Mouse (Mus musculus) CD4-positive, CD25-positive, alpha-beta regulatory T cell, adult 2 months (primary cell): ENCODE results near the gene Mov10l1.

Experiments
- DNase-seq: peaks from one replicate; pipeline ENCODE4 v3.0.0-alpha.2; 2012; ENCODE audit warnings: low read depth, low spot score

Mov10l1 gene

GRCm38 (mm10) chr15:89016722-89017121 lies 34.0 kb downstream of the Mov10l1 start:
- no peak for DNase-seq

DNA sequence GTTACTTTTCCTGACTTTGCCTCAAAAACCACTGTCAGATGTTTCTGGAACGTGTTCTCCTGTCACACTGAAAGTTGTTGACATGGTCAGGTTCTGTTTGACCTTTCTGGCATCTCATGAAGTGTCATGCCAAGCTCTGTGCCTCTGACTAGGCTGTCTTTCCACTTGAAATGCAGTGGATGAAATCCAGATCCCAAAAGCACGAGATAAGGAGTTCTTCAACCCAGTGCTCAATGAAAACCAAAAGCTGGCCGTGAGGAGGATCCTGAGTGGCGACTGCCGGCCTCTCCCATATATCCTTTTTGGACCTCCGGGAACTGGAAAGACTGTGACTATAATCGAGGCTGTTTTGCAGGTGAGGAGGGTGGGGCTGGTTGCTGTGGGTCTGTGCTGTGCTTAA lies 37.4 kb downstream of the Mov10l1 start:
- DNase-seq: no peak

- no peak for DNase-seq
Measured at GRCm38 (mm10) chr15:89020492-89020891, 37.8 kb downstream of the Mov10l1 start.

DNA sequence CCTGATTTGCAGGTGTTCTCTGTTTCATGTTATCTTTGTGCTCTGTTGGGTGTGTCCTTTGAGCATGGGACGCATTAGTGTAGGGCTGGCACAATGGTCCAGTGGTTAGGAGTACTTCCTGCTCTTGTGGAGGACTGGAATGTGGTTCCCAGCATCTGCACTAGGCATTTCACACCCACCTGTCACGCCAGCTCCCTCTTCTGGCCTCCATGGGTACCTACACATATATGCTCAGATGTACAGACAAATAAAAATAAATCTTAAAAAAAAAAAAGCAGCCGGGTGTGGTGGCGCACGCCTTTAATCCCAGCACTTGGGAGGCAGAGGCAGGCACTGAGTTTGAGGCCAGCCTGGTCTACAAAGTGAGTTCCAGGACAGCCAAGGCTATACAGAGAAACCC lies 61.7 kb downstream of the Mov10l1 start:
- no peak for DNase-seq

DNA sequence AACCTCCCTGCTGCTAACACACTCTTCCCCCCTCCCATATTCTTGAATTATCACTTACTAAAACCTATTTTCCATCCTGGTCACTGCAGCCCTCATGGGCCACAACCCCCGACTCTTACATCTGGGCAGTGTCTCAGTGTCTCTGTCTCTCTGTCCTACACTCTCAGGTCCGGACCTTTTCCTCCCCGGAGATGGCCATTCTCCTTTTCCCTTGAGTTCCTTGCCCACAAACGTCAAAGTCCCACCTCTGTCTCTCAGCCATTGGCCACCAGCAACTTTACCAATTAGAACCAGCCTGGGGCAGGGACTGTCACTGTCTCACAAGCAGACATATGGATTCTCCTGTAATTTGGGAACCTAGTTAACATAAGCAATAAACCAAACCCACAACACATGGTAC lies 63.6 kb downstream of the Mov10l1 start:
- no peak for DNase-seq

DNA sequence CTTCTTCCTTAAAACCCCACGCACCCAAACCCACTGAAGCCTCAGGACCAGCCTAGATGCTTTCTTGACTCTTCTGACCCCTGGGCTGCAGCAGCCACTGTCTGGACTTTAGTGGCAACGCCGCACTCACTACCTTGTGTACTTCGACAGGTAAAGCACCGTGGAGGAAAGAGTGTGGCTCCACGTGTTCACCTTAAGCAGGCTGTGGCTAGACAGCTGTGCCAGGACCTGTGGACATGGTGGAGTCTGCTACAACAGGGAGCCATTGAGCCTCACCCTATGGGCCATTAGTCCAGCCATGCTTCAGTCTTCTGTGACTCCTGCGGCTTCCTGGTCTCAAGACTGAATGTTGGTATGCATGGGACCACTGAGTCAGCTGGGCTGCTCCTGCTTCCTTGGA lies 72.0 kb downstream of the Mov10l1 start:
- DNase-seq: no peak

- DNase-seq: no peak
Measured at GRCm38 (mm10) chr15:89058736-89059135, 76.0 kb downstream of the Mov10l1 start.

- peak; percentile 22 for DNase-seq
Measured at GRCm38 (mm10) chr15:89059161-89059931, 76.6 kb downstream of the Mov10l1 start, which contains the start of gene Panx2. Gene Panx2 (plus strand): TSS chr15:89059734.

DNA sequence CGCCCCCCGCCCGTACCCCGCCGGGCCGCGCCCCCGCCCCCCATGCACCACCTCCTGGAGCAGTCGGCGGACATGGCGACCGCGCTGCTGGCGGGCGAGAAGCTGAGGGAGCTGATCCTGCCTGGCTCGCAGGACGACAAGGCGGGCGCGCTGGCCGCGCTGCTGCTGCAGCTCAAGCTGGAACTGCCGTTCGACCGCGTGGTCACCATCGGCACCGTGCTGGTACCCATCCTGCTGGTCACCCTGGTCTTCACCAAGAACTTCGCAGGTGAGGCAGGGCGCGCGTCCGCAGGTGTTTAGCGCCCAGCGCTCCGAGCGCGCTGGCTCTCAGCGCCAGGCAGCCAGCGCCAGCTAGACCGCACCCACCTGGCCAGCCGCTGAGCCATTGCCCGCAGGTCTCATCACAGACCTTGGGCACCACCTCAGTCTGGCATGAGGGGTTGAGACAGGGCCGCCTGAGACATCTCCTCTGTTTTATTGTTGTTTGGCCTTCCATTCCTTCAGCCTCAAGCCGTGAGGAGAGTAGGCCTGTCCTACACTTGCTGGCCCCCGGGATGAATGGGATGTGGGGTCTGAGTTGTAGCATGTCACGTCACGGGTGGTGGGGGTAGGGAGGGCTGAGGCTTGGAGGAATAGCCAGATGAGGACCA lies 77.4 kb downstream of the Mov10l1 start:
- peak; percentile 24 for DNase-seq

DNA sequence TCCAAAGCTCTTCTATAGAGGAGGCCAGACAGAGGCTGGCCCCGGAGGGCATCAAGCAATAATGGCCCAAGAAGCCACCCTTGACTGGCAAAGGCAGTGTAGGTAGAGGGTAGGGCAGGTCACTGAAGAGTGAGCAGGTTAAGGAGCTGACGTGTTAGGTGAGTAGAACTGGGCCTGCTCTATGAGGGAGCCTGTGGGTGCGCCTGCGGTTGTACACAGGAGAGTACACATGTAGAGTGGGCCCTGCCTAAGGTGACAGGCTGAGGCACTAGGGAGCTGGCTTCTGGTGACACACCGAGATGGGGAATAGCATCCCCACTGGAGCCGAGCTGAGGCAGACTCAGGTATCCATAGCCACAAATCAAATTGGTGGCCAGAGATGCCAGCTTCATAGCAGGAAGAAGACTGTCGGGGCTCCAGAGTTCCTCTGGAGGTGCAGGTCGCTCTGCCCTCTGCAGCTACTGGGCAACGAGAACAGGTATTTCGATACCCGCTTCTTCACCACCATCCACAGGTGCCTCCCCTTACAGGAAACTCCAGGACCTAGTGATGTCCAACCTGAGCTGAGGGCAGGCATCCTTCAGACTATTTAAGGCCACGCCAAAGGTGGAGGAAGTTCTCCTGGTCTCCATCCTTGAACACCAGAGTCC lies 78.2 kb downstream of the Mov10l1 start:
- DNase-seq: no peak

DNA sequence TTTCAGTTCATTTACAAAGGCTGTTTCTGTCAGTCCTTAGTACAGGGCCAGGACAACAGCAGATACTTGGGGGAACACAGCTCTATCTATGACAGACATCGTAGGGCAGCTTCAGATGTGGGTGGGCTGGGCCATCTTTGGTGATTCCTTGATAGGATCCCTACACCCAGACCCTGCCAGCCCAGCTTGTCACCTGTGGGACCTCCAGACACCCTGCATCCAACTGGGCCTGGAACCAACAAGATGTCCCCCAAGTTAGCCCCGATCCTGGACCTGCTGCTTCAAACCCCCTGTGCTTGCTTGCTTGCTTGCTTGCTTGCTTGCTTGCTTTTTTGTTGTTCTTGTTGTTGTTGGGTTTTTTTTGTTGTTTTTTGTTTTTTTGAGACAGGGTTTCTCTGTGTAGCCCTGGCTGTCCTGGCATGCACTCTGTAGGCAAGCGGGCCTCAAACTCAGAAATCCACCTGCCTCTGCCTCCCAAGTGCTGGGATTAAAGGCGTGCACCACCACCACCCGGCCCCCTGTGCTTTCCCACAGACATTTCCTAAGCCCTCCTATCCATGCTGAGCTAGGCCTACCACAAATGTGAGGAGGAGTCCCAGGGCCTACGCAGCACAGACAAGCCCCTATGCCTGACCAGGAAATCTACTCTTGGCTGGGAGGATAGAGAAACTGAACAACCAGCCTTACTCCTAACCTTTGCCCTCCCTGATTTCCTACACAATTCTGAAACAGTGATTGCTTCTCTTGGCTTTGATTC lies 79.2 kb downstream of the Mov10l1 start:
- DNase-seq: no peak

- no peak for DNase-seq
Measured at GRCm38 (mm10) chr15:89062518-89062910, 79.8 kb downstream of the Mov10l1 start.

DNA sequence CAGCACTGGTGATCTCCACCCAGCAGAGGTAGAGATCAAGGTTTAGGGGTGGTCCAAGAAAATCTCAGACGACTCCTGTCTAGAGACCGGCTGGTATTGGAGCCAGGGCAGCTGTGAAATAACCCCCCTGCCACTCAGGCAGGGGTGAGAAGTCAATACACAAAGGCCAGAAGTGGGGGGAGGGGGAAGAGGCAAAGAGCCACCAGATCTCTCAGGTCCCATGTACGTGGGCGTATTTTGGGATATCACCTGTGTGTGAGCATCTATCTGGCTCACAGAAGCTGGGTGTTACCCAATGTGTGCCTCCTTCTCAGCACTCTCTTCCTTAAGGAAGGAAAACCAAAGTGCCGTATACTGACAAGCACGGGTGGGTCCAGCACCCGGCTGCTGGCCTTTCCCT lies 80.3 kb downstream of the Mov10l1 start:
- DNase-seq: no peak

- no peak for DNase-seq
Measured at GRCm38 (mm10) chr15:89063536-89063935, 80.8 kb downstream of the Mov10l1 start.

- no peak for DNase-seq
Measured at GRCm38 (mm10) chr15:89064891-89065290, 82.2 kb downstream of the Mov10l1 start.

GRCm38 (mm10) chr15:89067609-89068008 lies 84.9 kb downstream of the Mov10l1 start:
- DNase-seq: no peak

GRCm38 (mm10) chr15:89068226-89068625 lies 85.5 kb downstream of the Mov10l1 start:
- DNase-seq: no peak

DNA sequence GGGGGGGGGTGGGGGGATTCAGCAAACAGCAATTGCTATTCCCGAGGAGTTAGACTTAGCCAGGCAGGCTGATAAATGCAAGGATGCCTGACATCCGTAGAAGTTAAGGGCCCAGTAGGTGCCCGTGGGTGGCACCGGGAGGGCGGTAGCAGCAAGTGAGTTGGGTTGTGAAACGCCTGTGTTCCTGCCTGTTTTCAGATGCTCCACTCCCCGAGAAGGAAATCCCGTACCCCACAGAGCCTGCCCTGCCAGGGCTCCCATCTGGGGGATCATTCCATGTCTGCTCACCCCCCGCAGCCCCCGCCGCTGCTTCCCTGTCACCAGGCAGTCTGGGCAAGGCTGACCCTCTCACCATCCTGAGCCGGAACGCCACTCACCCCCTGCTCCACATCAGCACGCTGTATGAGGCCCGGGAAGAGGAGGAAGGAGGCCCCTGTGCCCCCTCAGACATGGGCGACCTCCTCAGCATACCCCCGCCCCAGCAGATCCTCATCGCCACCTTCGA lies 86.7 kb downstream of the Mov10l1 start:
- DNase-seq: no peak

- DNase-seq: no peak
Measured at GRCm38 (mm10) chr15:89070606-89071005, 87.9 kb downstream of the Mov10l1 start.

- no peak for DNase-seq
Measured at GRCm38 (mm10) chr15:89073993-89074603, 91.4 kb downstream of the Mov10l1 start.
